Mouse (Mus musculus) stomach, postnatal 0 days (tissue): ENCODE results near the gene Iffo2.

Experiments
- CTCF ChIP-seq: IDR thresholded peaks from 2 replicates; pipeline ENCODE4 v1.5.1; 2016; ENCODE audit warnings: antibody characterized with exemption, low read depth, mild to moderate bottlenecking, moderate library complexity
- EP300 ChIP-seq: optimal IDR thresholded peaks from 2 replicates; pipeline ENCODE3; 2016; ENCODE audit warnings: antibody characterized with exemption

DNA sequence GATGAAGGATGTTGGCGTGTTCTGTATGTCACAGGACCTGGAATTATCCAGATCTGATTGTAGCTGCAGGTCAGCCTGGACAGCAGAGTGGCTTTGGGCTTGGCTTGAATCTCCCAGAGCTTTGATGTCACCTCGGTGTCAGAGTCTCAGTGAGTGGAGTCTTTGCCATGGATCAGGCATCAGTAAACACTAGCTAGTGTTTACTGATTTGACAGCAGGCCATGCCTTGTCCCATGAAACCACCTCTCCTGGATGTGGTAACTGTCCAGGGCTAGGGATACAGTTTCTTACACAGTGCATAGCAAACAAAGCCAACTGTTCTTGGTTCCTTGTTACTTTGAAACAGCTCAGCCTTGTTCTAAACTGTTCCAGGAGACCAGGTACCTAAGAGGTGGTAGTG is 18.8 kb upstream of the Iffo2 start:
- TF ChIP-seq CTCF (no peak), EP300 (no peak)
